Mouse (Mus musculus) spleen, postnatal 10 days (tissue): ENCODE data around the gene Eps15l1.

ENCODE experiments used
- DNase-seq, 2 experiments: peaks; one replicate each; pipeline ENCODE4 v3.0.0; 2021 to 2022; ENCODE audit warnings: low spot score in 2 of 2

The Eps15l1 gene

GRCm38 (mm10) chr8:72319921-72320802 lies 101.1 kb downstream of the Eps15l1 start:
- DNase-seq = peak; percentile 29 to 40

GRCm38 (mm10) chr8:72319397-72319796 lies 101.9 kb downstream of the Eps15l1 start:
- peak in 1 of 2 experiments; percentile 47 for DNase-seq

GRCm38 (mm10) chr8:72318801-72319322 lies 102.4 kb downstream of the Eps15l1 start, which contains the start of gene Klf2:
Klf2 (plus strand) TSS chr8:72319033.
- DNase-seq = peak; percentile 87 to 95

GRCm38 (mm10) chr8:72317741-72318301 lies 103.4 kb downstream of the Eps15l1 start:
- DNase-seq = no peak

- DNase-seq = no peak
Observed at GRCm38 (mm10) chr8:72316053-72316695, 105.1 kb downstream of the Eps15l1 start.

- no peak for DNase-seq
Observed at GRCm38 (mm10) chr8:72312926-72313518, 108.2 kb downstream of the Eps15l1 start.

- DNase-seq = no peak
Observed at GRCm38 (mm10) chr8:72310849-72311506, 110.3 kb downstream of the Eps15l1 start.

GRCm38 (mm10) chr8:72308276-72308675 lies 113.0 kb downstream of the Eps15l1 start:
- DNase-seq = no peak

- DNase-seq = no peak
Observed at GRCm38 (mm10) chr8:72306913-72307312, 114.3 kb downstream of the Eps15l1 start.

- DNase-seq = no peak
Observed at GRCm38 (mm10) chr8:72305210-72305905, 115.9 kb downstream of the Eps15l1 start, which contains the start of gene Gm10282. Gm10282 (minus strand) TSS chr8:72305260.

- peak in 1 of 2 experiments; percentile 44 for DNase-seq
Observed at GRCm38 (mm10) chr8:72303633-72304032, 117.6 kb downstream of the Eps15l1 start.

GRCm38 (mm10) chr8:72302986-72303612 lies 118.2 kb downstream of the Eps15l1 start:
- no peak for DNase-seq

GRCm38 (mm10) chr8:72301497-72301896 lies 119.8 kb downstream of the Eps15l1 start:
- no peak for DNase-seq

GRCm38 (mm10) chr8:72300654-72301400 lies 120.4 kb downstream of the Eps15l1 start:
- DNase-seq = no peak

- DNase-seq = no peak
Observed at GRCm38 (mm10) chr8:72298928-72299327, 122.3 kb downstream of the Eps15l1 start.

GRCm38 (mm10) chr8:72296561-72296960 lies 124.7 kb downstream of the Eps15l1 start:
- DNase-seq = no peak

- peak in 1 of 2 experiments; percentile 30 for DNase-seq
Observed at GRCm38 (mm10) chr8:72295679-72296078, 125.6 kb downstream of the Eps15l1 start.

- no peak for DNase-seq
Observed at GRCm38 (mm10) chr8:72295125-72295524, 126.1 kb downstream of the Eps15l1 start.

GRCm38 (mm10) chr8:72293309-72293708 lies 128.0 kb downstream of the Eps15l1 start:
- no peak for DNase-seq
